Mouse (Mus musculus) adrenal gland, postnatal 14 days (tissue): ENCODE measurements around the gene Dapk2. TPM values are rescaled to one million over a fixed set of nuclear protein-coding genes. Genes with fewer than 3 reads are reported as not detected.

Experiments
- DNase-seq: peaks from one replicate; pipeline ENCODE4 v3.0.0; 2021; ENCODE audit warnings: mixed read lengths
- total RNA-seq: library from RNA; stranded (reverse); gene quantifications from 2 replicates; pipeline ENCODE4 v1.2.3, GENCODE M21; 2021

Dapk2 gene
- total RNA-seq, 1 experiment from 2014 or later, result 9.2 TPM

DNA sequence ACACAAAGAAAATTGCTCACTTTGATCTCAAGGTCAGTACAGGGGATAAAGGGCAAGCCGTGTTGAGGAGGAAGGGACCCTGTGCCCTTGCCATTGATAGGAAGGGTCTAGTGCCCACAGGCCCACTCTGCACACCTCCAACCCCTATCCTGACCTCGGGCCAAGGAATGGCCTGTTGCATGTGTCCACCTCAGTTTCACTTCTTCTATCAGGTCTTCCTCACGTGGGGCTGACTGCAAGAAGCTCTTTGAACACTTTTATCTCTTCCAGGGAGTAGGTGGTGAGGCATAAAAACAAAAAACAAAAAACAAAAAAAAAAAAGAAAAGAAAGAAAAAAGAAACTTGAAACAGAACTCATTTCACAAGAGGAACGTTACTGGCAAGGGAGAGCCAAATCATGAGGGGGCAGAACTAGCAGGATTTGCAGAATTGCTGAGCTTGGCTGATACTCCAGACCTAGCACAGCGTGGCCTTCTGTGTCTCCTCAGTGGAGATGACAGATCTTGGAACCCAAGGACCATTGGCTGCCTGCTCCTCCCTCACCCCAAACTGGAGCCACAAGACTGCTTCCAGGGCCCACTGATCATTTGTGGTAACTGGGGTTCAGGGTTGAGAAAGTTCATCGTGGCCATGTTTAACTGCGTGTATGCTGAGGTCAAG lies 73.9 kb downstream of the Dapk2 start:
- DNase-seq, result no peak

DNA sequence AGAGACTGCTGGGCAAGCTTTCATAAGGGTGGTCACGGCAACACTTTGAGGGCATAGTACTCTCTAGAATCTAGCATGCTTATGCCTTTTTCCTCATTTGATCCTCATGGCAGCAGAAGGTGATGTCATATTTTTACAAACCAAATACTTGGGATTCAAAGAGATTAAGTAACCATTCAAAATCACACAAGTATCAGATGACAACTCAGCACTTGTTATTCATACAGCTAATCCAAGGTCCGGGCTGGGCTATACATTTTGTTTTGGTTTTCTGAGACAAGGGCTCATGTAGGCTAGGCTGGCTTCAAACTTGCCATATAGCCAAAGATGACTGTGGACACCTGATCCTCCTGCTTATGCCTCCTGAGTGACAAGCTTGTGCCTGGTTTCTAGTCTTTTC lies 78.6 kb downstream of the Dapk2 start:
- DNase-seq, result no peak

DNA sequence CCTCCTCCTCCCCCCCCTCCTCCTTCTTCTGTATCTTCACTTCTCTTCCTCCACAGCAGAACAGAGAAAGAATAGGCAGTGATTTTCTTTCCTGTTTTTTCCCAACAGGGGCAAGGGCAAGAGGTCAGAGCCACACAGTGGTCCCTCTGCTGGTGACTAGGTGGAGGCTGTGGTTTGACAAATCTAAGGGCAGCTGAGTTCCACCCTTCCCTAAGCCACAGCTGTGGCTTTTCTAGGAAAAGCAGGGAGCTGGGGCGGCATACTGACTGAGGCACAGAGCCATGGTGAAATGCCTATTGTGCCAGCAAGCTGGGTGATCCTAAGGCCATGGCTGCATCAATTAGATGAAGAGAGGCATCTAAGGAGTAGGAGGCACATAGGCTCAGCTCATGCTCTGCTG lies 79.7 kb downstream of the Dapk2 start:
- no peak for DNase-seq

DNA sequence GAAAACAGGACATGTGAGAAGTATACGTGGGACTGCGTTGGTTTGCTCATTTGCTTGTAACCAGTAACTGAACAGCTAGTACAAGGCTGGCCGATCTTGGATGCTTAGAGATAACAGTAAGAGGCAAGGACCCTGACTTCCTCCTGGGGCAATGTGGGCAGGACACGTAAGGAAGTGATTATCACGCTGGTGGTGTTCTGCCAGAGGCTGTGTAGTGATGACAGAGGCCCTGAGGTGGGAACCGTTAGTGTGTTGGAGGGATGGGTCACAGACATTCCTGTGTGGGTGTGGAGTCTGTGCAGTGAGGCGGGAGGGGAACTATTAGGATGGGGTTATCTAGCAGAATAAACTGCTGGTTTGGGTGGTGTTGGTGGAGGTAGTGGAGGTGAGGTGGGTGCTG lies 81.2 kb downstream of the Dapk2 start:
- DNase-seq, result no peak

DNA sequence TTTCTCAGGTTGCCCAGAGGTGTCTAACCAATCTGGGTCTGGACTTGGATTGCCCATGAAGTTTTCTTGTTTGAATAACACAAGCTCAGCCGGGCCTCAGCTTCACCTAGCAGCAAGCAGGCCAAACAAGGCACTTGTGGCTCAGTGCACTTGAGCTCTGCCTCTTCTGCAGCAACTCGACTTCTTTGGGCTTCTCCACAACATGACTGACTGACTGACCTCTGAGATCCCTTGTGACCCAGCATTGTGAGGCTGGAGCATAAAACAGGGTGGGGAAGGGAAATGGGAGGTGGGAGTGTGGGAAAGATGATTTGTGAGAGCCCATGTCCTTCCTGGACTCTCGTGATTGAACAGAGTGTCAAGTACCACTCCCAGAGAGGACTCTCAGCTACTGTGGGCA lies 81.7 kb downstream of the Dapk2 start:
- DNase-seq, result no peak

DNA sequence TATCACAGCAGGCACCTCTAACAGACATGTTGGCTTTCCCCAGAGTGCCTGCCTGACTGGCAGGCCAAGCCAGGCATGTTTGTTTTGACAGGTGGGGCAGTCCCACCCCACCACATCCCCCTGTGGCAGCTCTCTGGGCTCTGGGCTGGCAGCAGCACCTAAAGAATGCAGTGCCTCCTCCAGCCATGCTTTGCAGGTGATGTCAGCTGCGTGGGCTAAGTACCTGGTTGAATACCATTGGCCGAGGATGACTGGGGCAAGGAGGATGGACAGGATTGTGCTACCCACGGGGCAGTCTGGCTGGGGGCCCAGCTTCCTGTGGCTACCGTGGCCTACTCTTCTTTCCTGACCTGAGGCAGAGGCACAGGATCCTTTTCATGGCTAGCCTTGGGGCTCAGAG lies 82.5 kb downstream of the Dapk2 start:
- DNase-seq, result no peak

DNA sequence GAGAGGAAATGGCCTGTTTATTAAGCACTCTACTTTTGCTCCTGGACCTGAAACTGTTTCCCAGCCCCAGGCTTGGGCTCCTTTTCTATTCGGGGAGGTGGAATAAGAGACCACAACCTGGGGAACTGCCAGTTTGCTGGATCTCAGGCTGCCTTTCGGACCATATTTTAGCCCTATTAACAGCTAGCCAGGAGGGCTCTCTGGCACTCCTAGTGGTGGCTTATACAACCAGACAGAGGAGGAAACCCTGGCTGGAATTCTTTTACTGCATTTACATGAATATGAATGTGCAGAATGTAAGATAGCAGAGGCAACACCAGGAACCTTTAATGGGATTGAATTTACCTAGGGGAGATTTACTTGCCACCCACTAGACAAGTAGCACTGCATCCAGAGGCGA lies 83.0 kb downstream of the Dapk2 start:
- DNase-seq, result no peak

DNA sequence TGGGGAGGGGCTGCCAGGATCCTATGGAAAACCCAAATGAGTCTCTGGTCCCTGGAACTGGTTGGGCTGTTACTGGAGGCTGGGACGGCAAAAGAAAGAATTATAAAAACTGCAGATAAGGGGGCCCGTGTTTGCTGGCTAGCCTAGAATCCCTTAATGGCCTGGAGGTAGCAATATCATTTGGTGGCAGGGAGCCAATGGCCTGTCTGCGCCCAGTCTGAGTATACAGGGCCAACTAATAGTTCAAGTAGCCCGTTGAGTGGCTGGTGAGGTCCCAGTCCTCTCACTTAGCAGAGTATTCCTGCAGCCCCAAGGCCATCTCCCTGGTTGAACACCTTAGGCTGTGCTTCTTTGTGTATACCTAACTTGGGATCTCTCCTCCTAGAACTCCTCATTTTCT lies 83.7 kb downstream of the Dapk2 start:
- DNase-seq, result no peak

DNA sequence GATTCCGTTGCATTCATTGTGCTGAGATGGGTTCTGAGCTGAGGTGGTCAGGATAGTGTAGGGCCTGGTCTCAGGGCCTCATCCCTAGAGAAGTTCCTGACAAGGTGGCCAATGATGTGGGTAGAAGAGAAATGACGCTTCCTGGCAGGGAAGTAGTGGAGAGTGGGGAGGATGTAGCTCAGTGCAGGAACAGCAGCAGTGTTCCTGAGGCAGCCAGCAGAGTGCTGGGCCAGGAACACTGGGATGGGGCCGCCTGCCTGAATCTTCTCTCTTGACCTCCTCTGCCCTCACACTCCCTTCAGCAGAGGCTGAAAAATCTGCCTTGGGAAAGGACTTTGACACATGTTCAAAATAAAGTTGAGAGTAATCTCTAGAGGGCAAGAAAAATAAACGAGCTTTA lies 85.2 kb downstream of the Dapk2 start:
- no peak for DNase-seq

DNA sequence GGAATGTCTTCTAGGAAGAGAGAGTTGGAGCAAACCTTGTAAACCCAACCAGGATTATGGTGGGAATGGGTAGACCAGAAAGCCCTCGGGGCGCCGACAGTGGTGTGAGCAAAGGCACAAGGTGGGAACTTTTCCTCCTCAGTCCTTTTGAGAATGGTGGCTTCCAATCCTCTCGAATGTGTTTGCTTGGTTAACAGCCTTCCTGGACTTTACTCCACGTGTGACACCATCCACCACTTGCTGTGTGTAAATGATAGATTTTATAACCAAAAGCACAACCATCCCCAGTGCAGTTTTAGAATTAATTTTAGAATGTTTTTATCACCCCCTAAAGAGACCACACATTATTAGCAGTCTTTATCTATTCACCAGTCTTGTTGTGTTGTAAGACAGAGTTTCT lies 86.1 kb downstream of the Dapk2 start:
- no peak for DNase-seq

DNA sequence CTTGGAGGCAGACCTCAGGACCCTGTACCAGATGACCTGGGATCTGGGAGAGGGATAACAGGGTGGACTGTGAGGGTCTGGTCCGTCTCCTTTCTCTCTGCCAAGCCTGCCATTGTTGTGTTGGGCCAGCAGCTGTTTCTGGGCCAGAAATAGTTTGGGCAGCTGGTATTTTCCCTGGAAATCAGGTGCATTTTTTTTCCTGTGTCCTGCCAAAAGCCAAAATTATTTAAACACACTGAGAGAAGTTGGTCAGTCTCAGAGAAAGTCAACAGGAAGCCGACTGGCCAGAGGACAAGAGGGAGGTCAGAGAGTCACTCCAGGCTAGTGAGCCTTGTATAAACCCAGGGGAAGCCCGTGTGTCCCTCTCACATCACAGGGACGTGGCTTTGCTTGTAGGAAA lies 87.7 kb downstream of the Dapk2 start:
- peak; percentile 31 for DNase-seq

DNA sequence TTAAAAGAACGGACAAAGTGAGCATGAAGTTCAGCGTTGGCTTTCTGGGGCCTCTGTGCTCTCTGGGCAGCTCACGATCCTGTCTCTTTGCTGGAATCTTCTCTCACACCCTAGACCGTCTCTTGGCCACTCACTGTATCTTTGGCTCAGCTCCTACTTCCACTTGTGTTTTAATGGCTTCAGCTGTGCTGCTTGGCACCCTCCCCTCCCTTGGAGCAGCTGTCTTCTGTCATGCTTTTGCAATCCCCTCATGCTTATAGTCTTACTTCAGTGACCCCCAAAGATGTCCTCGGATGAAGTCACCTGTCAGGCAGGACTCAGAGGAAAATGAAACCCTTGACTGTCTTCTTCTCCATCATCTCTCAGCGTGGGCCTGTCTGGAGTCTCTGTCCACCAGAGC lies 91.3 kb downstream of the Dapk2 start:
- no peak for DNase-seq

DNA sequence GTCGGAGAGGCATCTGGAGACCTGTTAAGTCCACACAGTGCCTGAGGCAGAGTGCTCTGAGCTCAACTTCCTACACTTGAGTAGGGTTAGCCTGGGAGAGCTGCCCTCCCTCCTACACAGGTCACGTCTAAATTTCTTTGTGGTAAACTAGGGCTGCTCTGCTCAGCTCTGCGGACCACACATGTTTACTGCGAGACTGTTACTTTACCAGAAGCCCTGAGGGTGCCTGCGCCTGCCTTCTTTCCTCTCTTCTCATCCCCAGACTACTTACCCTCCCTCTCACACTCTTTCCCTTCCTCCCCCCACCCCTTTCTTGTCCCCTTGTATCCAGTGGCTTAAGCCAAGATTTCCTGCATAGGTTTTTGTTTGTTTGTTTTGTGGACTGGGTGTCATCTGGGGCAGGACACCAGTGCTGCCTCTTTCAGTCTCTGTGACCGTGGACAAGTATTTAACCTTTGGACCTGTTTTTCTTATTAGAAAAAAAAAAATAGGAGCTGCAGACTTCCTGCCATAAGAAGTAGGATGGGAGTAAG lies 93.2 kb downstream of the Dapk2 start:
- no peak for DNase-seq

DNA sequence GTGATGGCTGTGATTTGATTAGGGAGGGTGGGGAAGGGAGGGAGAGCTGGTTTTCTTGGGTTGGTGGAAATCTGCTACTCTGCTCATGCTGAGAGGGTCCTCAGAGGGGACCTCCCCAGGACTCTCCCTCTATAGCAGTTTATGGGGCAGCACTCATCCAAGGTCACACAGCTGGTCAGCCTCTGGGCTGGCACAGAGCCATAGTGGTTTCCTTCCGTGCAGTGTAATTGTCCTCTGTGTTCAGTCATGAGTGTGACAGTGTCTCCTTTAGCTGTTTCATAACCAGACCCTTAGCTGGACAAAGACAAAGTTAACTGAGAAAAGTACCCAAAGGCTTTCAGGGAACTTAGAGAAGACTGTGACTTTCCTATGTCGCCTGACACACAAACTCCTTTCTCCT lies 103.7 kb downstream of the Dapk2 start:
- no peak for DNase-seq

DNA sequence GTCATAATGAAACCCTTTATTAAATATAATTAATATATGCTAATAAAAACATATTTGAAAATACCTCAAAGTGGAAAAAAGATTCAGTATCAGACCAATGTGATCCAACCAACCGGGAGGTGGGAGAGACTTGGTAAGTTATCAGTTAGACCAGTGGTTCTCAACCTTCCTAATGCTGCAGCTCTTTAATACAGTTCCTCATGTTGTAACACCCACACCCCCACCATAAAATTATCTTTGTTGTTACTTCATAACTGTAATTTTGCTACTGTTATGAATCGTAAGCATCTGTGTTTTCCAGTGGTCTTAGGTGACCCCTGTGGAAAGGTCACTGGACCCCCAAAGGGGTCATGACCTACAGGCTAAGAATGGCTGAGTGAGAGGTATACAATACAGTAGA lies 105.7 kb downstream of the Dapk2 start:
- DNase-seq, result no peak

DNA sequence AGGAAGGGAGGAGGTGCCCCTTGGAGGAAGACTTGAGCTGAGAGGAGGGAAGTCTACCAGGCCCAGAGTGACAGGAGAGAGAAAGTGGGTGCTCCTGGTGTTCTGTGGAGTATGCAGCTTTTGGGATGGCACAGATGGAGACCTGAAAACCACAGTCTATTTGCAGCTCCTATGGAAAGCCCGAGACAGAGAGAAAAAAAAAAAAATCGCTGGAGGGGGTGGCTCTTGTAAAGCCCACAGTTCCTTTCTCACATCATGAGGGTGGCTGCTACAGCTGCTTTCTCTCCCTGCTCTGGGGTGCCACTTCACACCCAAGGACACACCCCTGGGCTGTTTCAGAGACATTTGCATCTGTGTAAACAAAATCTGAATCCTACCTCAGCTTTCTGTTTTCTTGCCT lies 107.6 kb downstream of the Dapk2 start:
- no peak for DNase-seq

DNA sequence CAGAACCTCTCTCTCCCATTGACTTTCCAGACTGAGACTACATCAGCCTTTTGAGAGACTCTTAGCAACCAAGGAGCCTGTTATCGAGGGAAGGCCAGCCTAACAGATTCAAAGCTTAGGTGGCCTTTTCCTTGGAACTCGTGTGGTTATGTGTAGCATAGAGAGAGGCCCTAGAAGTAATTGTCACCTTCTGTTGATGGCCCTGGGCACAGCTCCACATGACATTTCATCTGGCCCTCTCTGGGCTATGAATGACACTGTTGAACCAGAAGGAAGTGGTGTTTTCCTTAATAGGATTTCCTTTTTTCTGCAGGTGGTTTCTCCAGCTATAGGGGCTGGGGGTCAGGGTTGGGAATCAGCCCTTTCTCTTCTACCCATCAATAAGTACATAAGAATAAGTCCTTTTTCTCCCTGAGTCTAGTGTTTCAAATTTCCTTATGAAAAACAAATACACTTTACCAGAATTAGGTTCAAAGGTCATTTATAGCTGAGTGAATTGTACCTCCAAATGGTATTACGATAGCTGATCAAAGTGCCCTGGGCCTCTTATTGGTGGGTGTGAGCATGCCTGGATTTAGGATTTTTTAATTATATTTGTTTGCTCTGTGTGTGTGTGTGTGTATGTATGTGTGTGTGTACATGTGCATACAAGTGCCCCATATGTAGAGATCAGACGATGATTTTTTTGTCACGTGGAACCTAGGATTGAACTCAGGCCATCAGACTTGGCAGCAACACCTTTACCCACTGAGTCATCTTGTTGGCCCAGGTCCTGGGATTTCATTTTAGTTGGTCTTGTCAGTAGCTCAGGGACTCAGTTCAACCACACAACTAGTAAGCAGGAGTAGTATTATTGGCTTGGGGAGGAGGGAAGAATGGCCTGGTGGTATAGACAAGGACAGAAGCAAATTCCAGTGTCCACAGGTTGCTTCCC lies 108.5 kb downstream of the Dapk2 start:
- peak; percentile 23 for DNase-seq

DNA sequence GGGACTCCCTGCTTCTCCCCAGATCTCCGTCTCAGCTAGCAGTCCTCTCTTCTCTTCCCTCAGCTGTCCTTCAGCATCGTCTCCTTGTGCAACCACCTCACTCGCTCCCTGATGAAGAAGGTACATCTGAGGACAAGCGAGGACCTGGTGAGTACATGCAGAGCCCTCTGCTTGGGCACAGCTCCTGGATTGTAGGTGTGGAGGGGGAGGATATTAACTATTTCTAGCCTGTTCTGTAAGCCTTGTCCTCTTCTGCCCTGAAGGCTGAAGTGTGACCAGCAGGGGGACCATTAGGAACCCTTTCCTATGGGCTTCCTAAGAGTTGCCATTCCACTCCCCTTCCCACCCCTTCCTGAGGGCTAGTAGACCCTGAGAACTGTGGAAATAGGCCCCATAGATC lies 110.8 kb downstream of the Dapk2 start:
- no peak for DNase-seq

DNA sequence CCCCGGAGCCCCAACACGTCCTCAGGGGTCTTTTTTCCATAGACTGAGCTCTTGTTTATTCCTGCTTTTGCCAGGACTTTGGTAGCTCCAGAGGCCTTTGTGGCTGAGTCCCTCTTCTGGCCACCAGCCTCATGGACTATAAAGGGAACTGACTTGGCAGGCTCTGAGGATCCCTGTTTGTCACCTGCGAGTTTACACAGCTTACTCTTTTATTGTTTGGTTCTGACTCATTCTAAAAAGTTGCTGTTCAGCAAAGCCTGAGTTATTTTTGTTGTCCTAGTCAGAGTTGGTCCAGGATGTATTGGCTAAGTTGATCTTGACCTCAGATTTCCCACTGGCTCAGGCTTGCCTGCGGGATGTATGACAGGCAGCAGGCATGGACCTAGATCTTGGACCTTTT lies 112.0 kb downstream of the Dapk2 start:
- DNase-seq, result no peak

DNA sequence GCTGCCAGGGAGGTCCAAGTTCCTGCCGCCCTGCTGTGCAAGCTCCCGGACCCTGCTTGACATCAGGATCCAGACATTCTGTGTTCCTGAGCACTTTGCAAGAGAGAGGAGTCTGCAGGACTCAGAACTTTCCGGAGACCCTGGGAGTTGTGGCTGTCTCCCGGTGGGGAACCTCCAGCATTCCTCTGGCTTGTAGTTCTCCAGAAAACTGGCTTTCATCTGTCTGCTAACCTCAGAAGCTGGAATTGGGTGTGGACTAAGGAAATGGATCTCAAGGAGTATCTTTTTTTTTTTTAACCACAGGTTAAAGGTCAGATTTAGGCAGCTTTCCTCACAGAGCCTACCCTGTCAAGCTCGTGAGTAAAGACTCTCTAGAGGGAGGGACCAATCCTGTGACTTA lies 113.7 kb downstream of the Dapk2 start:
- no peak for DNase-seq

DNA sequence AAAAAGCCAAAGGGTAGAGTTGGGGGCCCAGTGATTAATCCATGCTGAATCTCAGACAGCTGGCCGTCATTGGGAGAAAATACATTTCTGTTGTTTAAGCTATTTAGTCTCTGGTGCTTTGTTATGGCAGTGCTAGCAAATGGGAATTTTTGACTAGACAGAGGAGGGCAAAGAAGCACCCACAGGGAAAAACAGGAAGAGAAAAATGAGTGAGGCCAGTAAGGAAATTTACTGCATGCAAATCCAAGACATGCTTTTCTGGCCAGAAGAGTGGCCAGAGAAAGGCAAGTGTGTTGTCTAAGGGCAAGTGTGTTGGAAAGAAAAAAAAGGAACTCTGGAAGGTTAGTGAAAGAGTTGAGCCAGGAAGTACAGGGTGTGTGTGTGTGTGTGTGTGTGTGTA lies 115.6 kb downstream of the Dapk2 start:
- DNase-seq, result no peak

DNA sequence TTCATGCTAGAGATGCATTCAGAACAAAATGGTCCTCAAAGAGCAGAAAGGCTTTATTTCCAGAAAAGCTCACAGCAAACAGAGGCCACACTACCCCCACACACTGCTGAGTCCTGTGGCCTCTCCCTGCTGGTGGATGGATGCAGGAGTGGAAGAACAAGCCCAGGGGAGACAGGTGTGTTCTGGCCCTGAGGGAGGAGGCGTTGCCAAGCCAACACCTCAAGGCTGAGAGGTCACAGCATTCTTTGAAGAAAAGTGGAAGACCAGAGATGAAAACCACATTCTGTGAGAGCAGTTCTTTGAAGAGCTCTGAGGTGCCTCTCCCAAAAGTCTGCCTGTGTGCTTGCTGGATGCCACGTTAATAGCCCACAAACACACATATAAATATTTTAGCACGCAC lies 116.6 kb downstream of the Dapk2 start:
- no peak for DNase-seq

DNA sequence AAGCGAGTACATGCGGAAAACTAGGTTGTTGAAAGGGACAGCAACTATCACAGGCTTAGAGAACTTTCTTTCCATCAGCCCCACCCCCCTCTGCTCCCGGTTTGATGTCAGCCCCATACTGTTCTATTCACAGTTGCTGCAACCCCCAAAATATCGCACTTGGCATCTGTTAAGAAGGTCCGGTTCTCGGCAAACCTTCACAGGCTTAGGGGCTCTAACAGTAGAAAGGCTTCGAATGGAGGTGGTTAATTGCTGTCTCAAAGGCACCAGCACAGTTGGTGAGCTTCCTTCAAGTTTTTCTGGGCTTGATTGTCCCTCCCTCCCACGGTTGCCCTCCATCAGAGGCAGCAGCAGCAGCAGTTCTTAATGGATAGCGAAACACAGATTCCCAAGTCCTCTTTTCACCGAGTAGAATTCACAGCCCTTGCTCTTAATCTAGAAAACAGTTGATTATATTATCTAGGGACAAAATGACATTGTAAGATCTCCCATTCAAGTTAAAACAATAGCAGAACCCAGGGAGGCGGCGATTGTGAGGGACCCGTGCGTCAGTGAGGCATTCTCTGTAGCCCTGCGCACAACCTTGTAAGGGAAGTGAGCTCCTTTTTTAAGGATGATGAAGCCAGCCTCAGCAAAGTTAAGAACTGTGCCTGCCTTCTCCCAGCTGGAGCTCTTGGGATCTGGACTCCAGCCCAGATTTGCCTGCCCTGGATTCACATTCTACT lies 117.4 kb downstream of the Dapk2 start:
- DNase-seq, result peak; percentile 48
